Mouse (Mus musculus) olfactory bulb, adult 2 months (tissue): ENCODE measurements around the gene Hoxd9.

Experiments
- CTCF ChIP-seq: fragments of 200-500 bp; IDR thresholded peaks from 2 replicates; pipeline ENCODE4 v1.5.1; 2012; ENCODE audit warnings: low read depth, mild to moderate bottlenecking, low read length, moderate library complexity; ENCODE audit not compliant: insufficient read depth
- POLR2A ChIP-seq: fragments of 200-500 bp; IDR thresholded peaks from 2 replicates; pipeline ENCODE4 v1.6.1; 2012; ENCODE audit warnings: mild to moderate bottlenecking, low read depth, low read length, moderate library complexity; ENCODE audit not compliant: insufficient read depth

DNA sequence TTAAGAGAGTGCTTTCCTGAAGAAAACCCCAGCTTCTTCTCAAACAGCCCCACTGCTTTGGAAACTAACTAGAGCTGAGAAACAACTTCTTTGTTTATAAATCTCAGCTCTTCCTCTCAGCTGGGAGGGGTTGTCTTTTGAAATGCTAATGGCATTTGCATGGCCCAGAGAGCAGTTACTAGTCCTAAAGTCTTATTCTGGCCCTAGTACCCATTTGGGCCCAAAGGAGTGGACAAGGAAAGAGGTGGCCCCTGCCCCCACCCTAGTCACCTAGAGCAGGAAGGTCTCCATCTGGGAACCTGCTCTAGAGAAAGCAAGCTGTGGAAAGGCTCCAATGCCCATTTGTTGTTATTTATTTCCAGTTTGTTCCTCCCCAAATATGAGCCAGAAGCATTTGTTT is 33.5 kb downstream of the Hoxd9 start:
- no peak for TF ChIP-seq POLR2A
- no peak for TF ChIP-seq CTCF
